In the genomic region with DNA sequence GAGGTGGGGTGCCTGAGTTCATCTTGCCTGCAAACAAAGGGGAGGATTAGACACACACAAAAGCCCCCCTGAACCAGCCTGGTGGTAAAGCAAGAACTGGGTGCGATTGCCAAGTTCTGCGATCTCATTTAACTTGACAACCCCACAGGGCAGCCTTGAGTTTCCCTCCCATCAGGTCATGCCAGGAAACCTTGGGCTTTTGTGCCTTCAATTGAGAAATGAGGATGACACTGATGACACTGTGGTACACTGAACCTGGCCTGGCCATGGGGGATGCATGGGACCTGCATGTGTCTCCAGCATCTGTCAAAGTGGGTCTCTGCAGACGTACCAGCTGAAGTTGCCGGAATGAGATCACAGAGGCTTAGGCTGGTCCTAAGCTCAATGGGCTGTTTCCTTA, we compare ENCODE assay signal across 20 mouse cellular contexts. TPM values are rescaled to one million over a fixed set of nuclear protein-coding genes. Genes with fewer than 3 reads are reported as not detected.
DNase-seq lines count a peak whose midpoint lies in the region; ATAC-seq and TF ChIP-seq lines count a peak whose summit lies in the region.
"Had no signal": no experiment of that assay in that cellular context is flagged by ENCODE, and none has a peak within 500 bp of the region (broad histone marks: within the 10 kb centered on the region; RNA-seq: fewer than 3 reads in every experiment).

No protein-coding gene starts in this region.

- H3K4me3 ChIP-seq in forebrain, embryonic 10.5 days: no peak overlapping the region
- no peak overlapping the region for H3K4me3 ChIP-seq in forebrain, embryonic 15.5 days
- H3K4me3 ChIP-seq in midbrain, embryonic 10.5 days: no peak overlapping the region
- no peak overlapping the region for H3K4me3 ChIP-seq in midbrain, embryonic 15.5 days
- H3K4me3 ChIP-seq in E14TG2a.4 (replicated peaks; ENCODE audit: low read length) (peak overlapping the region; percentile 69), ES-E14 (ENCODE audit: insufficient read depth in 1 of 2, low read depth in 1 of 2, low read length in 2 of 2, poor library complexity in 1 of 2, severe bottlenecking in 1 of 2) (peak overlapping the region in 1 of 2 experiments; percentile 62; a peak in 2 of 4 replicates)
- H3K4me3 ChIP-seq: embryonic facial prominence, embryonic 15.5 days; erythroblast, embryonic 14.5 days; hindbrain, embryonic 10.5 days; intestine, embryonic 15.5 days had no signal

- peaks cover 2% of the 10 kb centered on the region for H3K27me3 ChIP-seq in forebrain, embryonic 10.5 days (ENCODE audit: poor library complexity, severe bottlenecking)
- H3K27me3 ChIP-seq in forebrain, embryonic 15.5 days: no peaks in the 10 kb centered on the region
- peaks cover 3% of the 10 kb centered on the region for H3K27me3 ChIP-seq in midbrain, embryonic 10.5 days (ENCODE audit: low read depth, poor library complexity, severe bottlenecking)
- no peaks in the 10 kb centered on the region for H3K27me3 ChIP-seq in midbrain, embryonic 15.5 days (replicated peaks)
- H3K27me3 ChIP-seq in E14TG2a.4 (ENCODE audit: insufficient read depth, low read length): peaks cover under 1% of the 10 kb centered on the region; the same call in 1 of the 2 replicates
- H3K27me3 ChIP-seq: embryonic facial prominence, embryonic 15.5 days; intestine, embryonic 15.5 days had no signal

- H3K4me1 ChIP-seq in forebrain, embryonic 10.5 days: peaks cover 19% of the 10 kb centered on the region
- no peaks in the 10 kb centered on the region for H3K4me1 ChIP-seq in forebrain, embryonic 15.5 days
- H3K4me1 ChIP-seq in midbrain, embryonic 10.5 days: peaks cover 19% of the 10 kb centered on the region
- H3K4me1 ChIP-seq in midbrain, embryonic 15.5 days: 0 out of 2 replicates have a peak, but pooled peaks cover 4% of the 10 kb centered on the region
- peaks cover 24% of the 10 kb centered on the region for H3K4me1 ChIP-seq in E14TG2a.4 (replicated peaks; ENCODE audit: low read depth, low read length)
- H3K4me1 ChIP-seq in ES-E14 (ENCODE audit: control insufficient read depth in 2 of 2, insufficient read depth in 2 of 2, low read length in 2 of 2, poor library complexity in 1 of 2): peaks cover 0 to 2% of the 10 kb centered on the region in 2 experiments; a peak in 1 of 4 replicates
- H3K4me1 ChIP-seq: embryonic facial prominence, embryonic 15.5 days; intestine, embryonic 15.5 days had no signal

- DNase-seq in forebrain, embryonic 10.5 days (ENCODE audit: extremely low spot score, low spot score): no peak
- no peak for DNase-seq in midbrain, embryonic 10.5 days (ENCODE audit: low spot score)
- no peak for DNase-seq in ES-E14 (ENCODE audit: low read depth, low spot score)
- no peak for DNase-seq in cerebellum, adult 11 months
- DNase-seq: cerebellum, adult 8-10 months; cerebellum, postnatal 14 days; embryo, embryonic 11 days; gastrocnemius, postnatal 10 days; heart, adult 18-20 months had no signal

- peak overlapping the region; percentile 58; the same call in 1 of the 2 replicates for H3K27ac ChIP-seq in forebrain, embryonic 10.5 days
- no peak overlapping the region for H3K27ac ChIP-seq in forebrain, embryonic 15.5 days (replicated peaks)
- H3K27ac ChIP-seq in midbrain, embryonic 10.5 days (replicated peaks): peak overlapping the region; percentile 61
- H3K27ac ChIP-seq in midbrain, embryonic 15.5 days: no peak overlapping the region
- no peak overlapping the region for H3K27ac ChIP-seq in ES-E14 (ENCODE audit: insufficient read depth, low read depth, low read length, poor library complexity, severe bottlenecking)
- H3K27ac ChIP-seq: embryonic facial prominence, embryonic 15.5 days; hindbrain, embryonic 10.5 days; hindbrain, embryonic 14.5 days; intestine, embryonic 15.5 days had no signal

- in situ Hi-C loops in ES-E14 (cut with MboI; ENCODE audit: low sequenced_read_pairs in 2 of 2, unreplicated experiment in 2 of 2): no loop called here

- no peak overlapping the region for H3K9ac ChIP-seq in forebrain, embryonic 15.5 days (replicated peaks)
- H3K9ac ChIP-seq in midbrain, embryonic 15.5 days: no peak overlapping the region
- H3K9ac ChIP-seq in ES-E14 (ENCODE audit: insufficient read depth, low read depth, low read length, poor library complexity, severe bottlenecking): peak overlapping the region; percentile 65; the same call in 1 of the 2 replicates
- H3K9ac ChIP-seq: embryonic facial prominence, embryonic 15.5 days; hindbrain, embryonic 14.5 days; intestine, embryonic 15.5 days had no signal

- ATAC-seq in forebrain, embryonic 15.5 days (replicated peaks): no peak
- no peak for ATAC-seq in midbrain, embryonic 15.5 days (replicated peaks)
- ATAC-seq: forebrain, embryonic 16.5 days; intestine, embryonic 15.5 days had no signal

- 65% methylated on average over 4 of the region's 4 CpGs for WGBS in forebrain, embryonic 10.5 days
- WGBS in forebrain, embryonic 15.5 days: 50% methylated on average over 4 of the region's 4 CpGs
- 67% methylated on average over 4 of the region's 4 CpGs for WGBS in midbrain, embryonic 10.5 days
- 57% methylated on average over 4 of the region's 4 CpGs for WGBS in midbrain, embryonic 15.5 days

- H3K4me2 ChIP-seq in forebrain, embryonic 15.5 days (replicated peaks): no peak overlapping the region
- no peak overlapping the region for H3K4me2 ChIP-seq in midbrain, embryonic 15.5 days
- H3K4me2 ChIP-seq: embryonic facial prominence, embryonic 15.5 days; heart, embryonic 11.5 days; hindbrain, embryonic 14.5 days; intestine, embryonic 15.5 days had no signal

- H3K36me3 ChIP-seq in forebrain, embryonic 10.5 days (replicated peaks): peaks cover 16% of the 10 kb centered on the region; the same call in 1 of the 2 replicates
- no peaks in the 10 kb centered on the region for H3K36me3 ChIP-seq in forebrain, embryonic 15.5 days
- peaks cover 16% of the 10 kb centered on the region; the same call in 1 of the 2 replicates for H3K36me3 ChIP-seq in midbrain, embryonic 10.5 days
- H3K36me3 ChIP-seq in midbrain, embryonic 15.5 days (replicated peaks): no peaks in the 10 kb centered on the region
- H3K36me3 ChIP-seq in E14TG2a.4 (ENCODE audit: insufficient read depth, low read length) (peaks cover 24% of the 10 kb centered on the region), ES-E14 (ENCODE audit: control insufficient read depth, insufficient read depth, low read length, poor library complexity, severe bottlenecking) (no peaks in the 10 kb centered on the region)
- H3K36me3 ChIP-seq: intestine, embryonic 15.5 days had no signal

- no peak for TF ChIP-seq CTCF in E14TG2a.4 (conservative IDR thresholded peaks at IDR 0.05; ENCODE audit: low read length)

- no peaks in the 10 kb centered on the region for H3K9me3 ChIP-seq in forebrain, embryonic 10.5 days
- H3K9me3 ChIP-seq in forebrain, embryonic 15.5 days: no peaks in the 10 kb centered on the region
- H3K9me3 ChIP-seq in midbrain, embryonic 10.5 days (replicated peaks): no peaks in the 10 kb centered on the region
- no peaks in the 10 kb centered on the region for H3K9me3 ChIP-seq in midbrain, embryonic 15.5 days
- H3K9me3 ChIP-seq in E14TG2a.4 (ENCODE audit: low read length): no peaks in the 10 kb centered on the region
- no peaks in the 10 kb centered on the region for H3K9me3 ChIP-seq in ES-E14 (ENCODE audit: control insufficient read depth, insufficient read depth, low read depth, low read length)
- H3K9me3 ChIP-seq: embryonic facial prominence, embryonic 15.5 days; hindbrain, embryonic 10.5 days; intestine, embryonic 15.5 days had no signal

TF ChIP-seq in ES-E14, 5 proteins besides CTCF, POLR2A, EP300 and RAD21:
- TF ChIP-seq ZNF384 (IDR thresholded peaks at IDR 0.05; ENCODE audit: low read depth, low read length): no peak
- no peak for TF ChIP-seq CHD2 (IDR thresholded peaks at IDR 0.05; ENCODE audit: low read depth, low read length)
- no peak for TF ChIP-seq MAFK (IDR thresholded peaks at IDR 0.05; ENCODE audit: insufficient read depth, low read depth, low read length)
- TF ChIP-seq ZC3H11A (IDR thresholded peaks at IDR 0.05; ENCODE audit: borderline replicate concordance, low read depth, low read length): no peak
- TF ChIP-seq HCFC1 (IDR thresholded peaks at IDR 0.05; ENCODE audit: borderline replicate concordance, insufficient read depth, low read length): no peak

RNA-seq across cellular contexts. Expression of gene Wfs1, which starts 6.7 kb away (rescaled TPM):
- polyA plus RNA-seq in forebrain, embryonic 10.5 days (2016; fragmentation: Nextera tagmentation; extraction: Ambion mirVana): 8.1 and 8.4 TPM in 2 replicates
- 5.3 and 6.1 TPM in 2 replicates for polyA plus RNA-seq in forebrain, embryonic 15.5 days (2015; fragmentation: Nextera tagmentation; extraction: Ambion mirVana)
- polyA plus RNA-seq in midbrain, embryonic 10.5 days (2016; fragmentation: Nextera tagmentation; extraction: Ambion mirVana): 8.9 and 9.9 TPM in 2 replicates
- 8.9 and 10.2 TPM in 2 replicates for polyA plus RNA-seq in midbrain, embryonic 15.5 days (2015; fragmentation: Nextera tagmentation; extraction: Ambion mirVana)
- total RNA-seq in ES-E14 (2012; rRNA removed): 15.1 and 24.2 TPM in 2 replicates
- total RNA-seq: MEL had no signal

Comparison
In these comparisons a context has a peak if more than half of its experiments do, and no peak if none do; other contexts are left out.
1. H3K27ac ChIP-seq: peak in forebrain, embryonic 10.5 days (single experiment) and midbrain, embryonic 10.5 days (single experiment); none in forebrain, embryonic 15.5 days (single experiment), midbrain, embryonic 15.5 days (single experiment) and ES-E14 (single experiment).